Mouse (Mus musculus): ENCODE results near the gene B3gat2. TPM values are rescaled to one million over a fixed set of nuclear protein-coding genes. Genes with fewer than 3 reads are reported as not detected.

Gene B3gat2
- polyA plus RNA-seq (2014; fragmentation: Illumina TruSeq; extraction: RNeasy Lipid Tissue Mini Kit (QIAGEN cat#74804); ENCODE audit: low read depth, low replicate concordance), result not detected

DNA sequence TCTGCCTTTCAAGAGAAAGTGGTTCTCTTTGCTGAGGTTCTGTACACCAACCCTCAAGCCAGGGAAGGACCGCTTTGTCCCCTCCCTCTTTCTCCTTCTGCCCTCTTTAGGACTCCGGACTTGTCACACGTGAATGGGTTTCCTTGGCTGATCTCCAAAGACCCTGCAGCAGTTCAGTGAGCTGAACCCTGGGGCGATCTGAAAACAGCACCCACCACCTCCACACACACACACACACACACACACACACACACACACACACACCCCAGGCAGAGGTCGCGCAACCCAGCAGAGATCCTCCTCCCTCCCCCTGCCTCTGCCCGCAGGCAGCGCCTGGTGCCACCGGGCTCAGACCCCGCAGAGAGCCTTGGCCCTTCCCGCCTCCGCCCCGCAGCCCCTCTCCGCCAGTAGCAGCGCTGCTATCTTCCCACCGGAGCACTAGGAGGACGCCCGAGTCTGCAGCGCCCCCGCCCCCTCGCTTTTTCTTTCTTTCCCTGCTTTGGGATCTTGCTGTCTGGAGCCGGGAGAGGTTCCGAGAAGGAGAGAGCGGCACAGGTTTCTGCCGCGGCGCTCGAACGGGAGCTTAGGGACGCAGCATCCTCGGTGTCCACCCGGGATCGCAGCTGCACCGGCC, at the start of gene B3gat2:
B3gat2 (plus strand) TSS at position 252 of the 634 bp plus-strand sequence.

Other genes starting within 250 kb of the B3gat2 start
- 228 TPM for gene Smap1, start 160.6 kb downstream of the B3gat2 start, polyA plus RNA-seq (2014; fragmentation: Illumina TruSeq; extraction: RNeasy Lipid Tissue Mini Kit (QIAGEN cat#74804); ENCODE audit: low read depth, low replicate concordance)
- gene Sdhaf4, start 243.9 kb downstream of the B3gat2 start, polyA plus RNA-seq (2014; fragmentation: Illumina TruSeq; extraction: RNeasy Lipid Tissue Mini Kit (QIAGEN cat#74804); ENCODE audit: low read depth, low replicate concordance), result 22.3 TPM